Mouse (Mus musculus): ENCODE data around the gene Sorbs1.

DNA sequence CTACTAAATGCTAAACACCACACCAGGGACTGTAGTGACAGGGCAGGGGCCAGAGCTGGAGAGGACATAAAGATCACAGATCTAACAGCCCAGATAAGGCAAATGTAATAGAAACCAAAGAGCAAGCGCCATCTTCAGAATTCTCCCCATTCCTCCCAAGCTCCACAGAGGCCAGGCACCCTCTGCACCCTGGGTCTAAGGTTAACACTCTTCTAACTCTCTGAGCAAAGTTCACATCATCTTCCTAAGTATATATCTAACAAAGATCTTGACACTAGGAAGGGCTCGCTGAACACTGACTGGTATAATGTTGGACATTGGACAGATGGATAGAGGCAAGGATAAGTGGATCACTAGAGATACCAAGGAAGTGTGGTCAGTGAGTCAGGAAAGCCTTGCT lies 22.1 kb downstream of the Sorbs1 start:
- TF ChIP-seq ZNF384 (IDR thresholded peaks at IDR 0.05; ENCODE audit: low read depth, low read length) (no peak), ZC3H11A (IDR thresholded peaks at IDR 0.05; ENCODE audit: borderline replicate concordance, low read depth, low read length) (no peak)

Measured in ES-E14 (cell line).